Mouse (Mus musculus) erythroid progenitor cell, adult 5-6 weeks (primary cell): ENCODE results near the gene Foxo1. TPM values are rescaled to one million over a fixed set of nuclear protein-coding genes. Genes with fewer than 3 reads are reported as not detected.

Source experiments
- ATAC-seq: replicated peaks from 2 replicates; pipeline ENCODE4 v1.8.0; 2016; ENCODE audit warnings: moderate number of reproducible peaks, mild to moderate bottlenecking, moderate TSS enrichment, inconsistent platforms; ENCODE audit not compliant: poor library complexity, low FRiP score, severe bottlenecking
- total RNA-seq, 2 experiments: library from RNA; stranded (forward) in 1 of 2; stranded (reverse) in 1 of 2; fragments of 150-400 nt in 1 of 2; fragments of 186-747, 209-891 nt in 1 of 2; gene quantifications; 2 replicates each; pipeline versions ENCODE4 v1.2.3 to v1.2.4; 2015 to 2017; ENCODE audit warnings: low replicate concordance in 2 of 2

Foxo1 gene
- total RNA-seq, 2 experiments from 2014 or later: 0.91 to 11.3 TPM

- no peak for ATAC-seq
Measured at GRCm38 (mm10) chr3:52299376-52299775, 31.2 kb downstream of the Foxo1 start.

GRCm38 (mm10) chr3:52300517-52300916, 32.4 kb downstream of the Foxo1 start:
- ATAC-seq: no peak

GRCm38 (mm10) chr3:52303301-52303700, 35.2 kb downstream of the Foxo1 start:
- no peak for ATAC-seq

GRCm38 (mm10) chr3:52308586-52309321, 40.6 kb downstream of the Foxo1 start:
- ATAC-seq: no peak

- no peak for ATAC-seq
Measured at GRCm38 (mm10) chr3:52320516-52321270, 52.6 kb downstream of the Foxo1 start.

- ATAC-seq: 0 out of 2 replicates have a peak, but pooled peaks have one; percentile 19
Measured at GRCm38 (mm10) chr3:52322401-52323385, 54.6 kb downstream of the Foxo1 start.

GRCm38 (mm10) chr3:52325006-52325405, 56.9 kb downstream of the Foxo1 start:
- ATAC-seq: no peak

GRCm38 (mm10) chr3:52326687-52327086, 58.6 kb downstream of the Foxo1 start:
- ATAC-seq: no peak

- no peak for ATAC-seq
Measured at GRCm38 (mm10) chr3:52327146-52327545, 59.0 kb downstream of the Foxo1 start.

GRCm38 (mm10) chr3:52331709-52332108, 63.6 kb downstream of the Foxo1 start:
- no peak for ATAC-seq

- ATAC-seq: no peak
Measured at GRCm38 (mm10) chr3:52338761-52339160, 70.6 kb downstream of the Foxo1 start.

- ATAC-seq: no peak
Measured at GRCm38 (mm10) chr3:52340336-52341034, 72.3 kb downstream of the Foxo1 start.

- ATAC-seq: no peak
Measured at GRCm38 (mm10) chr3:52342226-52342625, 74.1 kb downstream of the Foxo1 start.

- ATAC-seq: no peak
Measured at GRCm38 (mm10) chr3:52342801-52343200, 74.7 kb downstream of the Foxo1 start.

- ATAC-seq: no peak
Measured at GRCm38 (mm10) chr3:52343270-52344070, 75.3 kb downstream of the Foxo1 start.

- ATAC-seq: no peak
Measured at GRCm38 (mm10) chr3:52345881-52346280, 77.7 kb downstream of the Foxo1 start.

GRCm38 (mm10) chr3:52346986-52347710, 79.0 kb downstream of the Foxo1 start:
- ATAC-seq: no peak
